Mouse (Mus musculus) adrenal gland, postnatal 36 days (tissue): Measurements from ENCODE around the gene Utp18. TPM values are rescaled to one million over a fixed set of nuclear protein-coding genes. Genes with fewer than 3 reads are reported as not detected.
"Not testable (repeated sequence)": the region's sequence is repeated elsewhere in the genome, so short reads cannot be mapped to it uniquely, and the experiment has no call there.

Experiments
- DNase-seq, 2 experiments: peaks; one replicate each; pipeline ENCODE4 v3.0.0; 2021; ENCODE audit warnings: mixed read lengths in 1 of 2
- long read RNA-seq, 2 experiments: library from polyadenylated mRNA; stranded (forward); transcript quantifications; one replicate each; pipeline ENCODE4 v2.0.0; 2021; ENCODE audit warnings: borderline sequencing depth in 2 of 2
- total RNA-seq, 2 experiments: library from RNA; stranded (reverse); gene quantifications; 2 replicates each; pipeline ENCODE4 v1.2.3; 2021

Gene Utp18
- 10 to 100 TPM; 24.3 to 25.5 TPM for total RNA-seq
- long read RNA-seq, experiment 1, transcript Utp18-201 (14 exons, 2,613 nt): major isoform, 52 of 54 reads
- long read RNA-seq, experiment 1, partial matches to known transcripts: 2 of 54 reads
- long read RNA-seq, experiment 1, other reads (novel, unspliced or antisense): 0 of 54 reads
- long read RNA-seq, experiment 2, transcript Utp18-201 (14 exons, 2,613 nt): major isoform, 8 of 10 reads
- long read RNA-seq, experiment 2, partial matches to known transcripts: 2 of 10 reads
- long read RNA-seq, experiment 2, other reads (novel, unspliced or antisense): 0 of 10 reads

DNA sequence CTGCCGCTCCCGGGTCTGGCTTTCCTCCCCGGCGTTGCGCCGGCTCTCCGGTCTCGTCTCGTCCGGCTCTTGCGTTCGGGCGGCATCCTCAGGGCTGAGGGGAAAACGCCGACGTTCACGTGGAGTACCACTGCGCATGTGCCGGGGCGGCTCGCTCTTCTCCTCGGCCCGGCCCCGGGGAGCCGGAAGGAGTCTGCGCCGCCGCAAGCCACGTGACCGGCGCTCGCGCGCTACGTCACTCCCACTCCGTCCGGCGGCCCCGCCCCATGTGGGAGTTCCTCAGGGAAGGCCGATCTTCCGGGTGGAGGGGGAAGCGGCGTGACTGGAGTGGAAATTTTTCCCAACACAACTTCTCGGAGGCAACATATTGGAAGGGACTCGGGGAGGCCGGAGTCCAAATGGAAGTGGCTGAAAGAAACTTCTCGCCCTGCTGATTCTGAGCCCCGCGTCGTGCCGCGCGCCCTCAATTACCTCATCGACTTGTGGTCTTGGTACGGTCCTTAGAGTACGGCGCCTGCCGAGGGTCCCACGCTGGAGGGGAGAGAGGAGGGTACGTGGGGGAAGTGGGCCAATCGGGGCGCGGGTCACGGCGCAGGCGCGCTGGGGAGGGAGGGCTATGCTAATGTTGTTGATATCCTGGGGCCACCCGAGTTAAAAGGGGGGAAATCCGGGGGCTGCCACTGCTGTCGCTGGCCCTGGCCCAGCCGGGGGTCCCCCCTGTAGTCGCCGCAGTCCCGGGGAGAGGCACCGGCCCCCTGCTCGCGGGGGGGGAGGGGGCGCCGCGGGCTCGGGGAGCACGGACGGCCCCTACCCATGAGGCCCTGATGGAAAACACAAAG lies at the start of gene Utp18, which contains the start of gene Mbtd1:
Utp18 (minus strand) TSS at position 195 of the 839 bp plus-strand sequence.
Mbtd1 (plus strand) TSS at position 281 of the 839 bp plus-strand sequence.
- DNase-seq: peak; percentile 100

DNA sequence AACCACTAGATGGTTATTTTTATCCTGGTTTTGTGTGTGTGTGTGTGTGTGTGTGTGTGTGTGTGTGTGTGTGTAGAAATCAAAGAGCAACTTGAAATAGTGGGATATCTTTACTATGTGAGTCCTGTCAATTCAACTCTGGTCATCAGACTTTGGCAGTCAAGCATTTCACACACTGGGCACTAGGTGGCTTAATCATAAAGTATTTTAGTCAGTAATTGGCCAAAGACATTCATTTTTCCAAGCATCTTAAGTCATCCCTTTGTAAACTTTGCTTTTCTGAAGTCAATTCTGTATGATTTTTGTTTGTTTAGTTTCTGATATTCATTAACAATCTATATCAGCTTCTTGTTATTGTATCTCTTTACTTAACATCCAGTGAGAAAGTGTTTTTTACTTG lies 43.5 kb upstream of the Utp18 start:
- no peak for DNase-seq

DNA sequence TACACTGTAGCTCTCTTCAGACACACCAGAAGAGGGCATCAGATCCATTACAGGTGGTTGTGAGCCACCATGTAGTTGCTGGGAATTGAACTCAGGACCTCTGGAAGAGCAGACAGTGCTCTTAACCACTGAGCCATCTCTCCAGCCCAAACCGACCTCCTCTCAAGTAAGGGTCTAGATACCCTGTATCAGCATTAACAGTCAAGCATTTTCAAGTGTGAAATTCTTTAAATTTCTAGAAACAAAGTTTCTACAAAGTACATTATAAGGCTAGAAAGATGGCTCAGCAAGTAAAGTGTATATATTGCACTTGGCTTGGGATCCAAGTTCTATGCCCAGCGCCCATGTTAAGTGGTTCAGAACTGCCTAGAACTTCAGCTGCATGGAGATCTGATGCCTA lies 29.5 kb upstream of the Utp18 start:
- DNase-seq: not testable (repeated sequence)

DNA sequence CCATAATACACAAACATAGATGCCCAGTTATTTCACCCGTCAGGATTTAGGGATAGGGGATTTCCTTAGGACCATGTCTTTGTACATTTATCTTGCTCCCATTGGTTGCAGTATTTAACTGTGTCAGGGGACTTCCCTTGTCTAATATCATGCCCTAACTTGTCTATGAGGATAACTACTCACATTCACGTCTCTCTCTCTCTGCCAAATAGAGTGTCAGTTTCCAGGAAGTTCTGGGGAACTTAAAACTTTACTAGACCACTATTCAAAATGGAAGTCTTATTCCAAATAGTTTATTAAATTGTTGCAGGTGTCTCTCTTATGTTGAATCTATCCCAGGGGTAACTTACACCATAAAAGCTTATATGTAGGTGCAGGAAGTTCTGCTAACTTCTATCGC lies 26.0 kb upstream of the Utp18 start:
- no peak for DNase-seq

DNA sequence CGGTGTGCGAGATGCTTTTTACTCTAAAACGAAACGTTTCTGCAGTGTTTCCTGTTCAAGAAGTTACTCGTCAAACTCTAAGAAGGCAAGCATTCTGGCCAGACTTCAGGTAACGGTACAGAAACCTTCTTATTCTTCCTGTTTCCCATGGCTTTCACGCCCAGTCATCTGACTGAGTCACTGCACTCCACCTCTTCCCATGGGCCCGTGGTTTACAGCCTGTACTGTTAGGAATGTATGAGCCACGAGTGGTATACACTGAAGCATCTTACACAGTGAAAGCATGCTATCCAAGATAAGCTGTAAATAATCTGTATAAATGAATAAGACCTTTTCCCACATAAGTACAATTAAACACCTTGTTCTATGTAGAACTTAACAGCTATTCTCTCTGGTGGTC lies 23.3 kb upstream of the Utp18 start:
- DNase-seq: no peak

DNA sequence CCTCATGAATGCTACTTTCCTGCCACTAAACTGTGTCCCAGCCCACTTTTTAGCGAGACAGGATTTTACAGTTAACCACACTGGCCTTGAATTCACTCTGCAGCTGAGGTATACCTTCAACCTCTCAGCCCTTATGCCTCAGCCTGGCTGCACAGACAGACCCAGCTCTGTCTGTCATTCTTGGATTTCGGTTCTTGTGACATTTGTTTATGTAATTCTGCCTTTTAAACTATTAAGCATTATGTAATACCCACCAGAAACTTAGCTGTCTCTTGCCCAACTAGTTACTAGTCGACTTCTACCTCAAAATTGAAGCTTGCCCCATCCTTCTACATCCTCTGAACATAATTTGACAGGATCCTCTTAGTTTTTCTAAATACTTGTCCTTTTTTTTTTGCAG lies 22.3 kb upstream of the Utp18 start:
- no peak for DNase-seq

DNA sequence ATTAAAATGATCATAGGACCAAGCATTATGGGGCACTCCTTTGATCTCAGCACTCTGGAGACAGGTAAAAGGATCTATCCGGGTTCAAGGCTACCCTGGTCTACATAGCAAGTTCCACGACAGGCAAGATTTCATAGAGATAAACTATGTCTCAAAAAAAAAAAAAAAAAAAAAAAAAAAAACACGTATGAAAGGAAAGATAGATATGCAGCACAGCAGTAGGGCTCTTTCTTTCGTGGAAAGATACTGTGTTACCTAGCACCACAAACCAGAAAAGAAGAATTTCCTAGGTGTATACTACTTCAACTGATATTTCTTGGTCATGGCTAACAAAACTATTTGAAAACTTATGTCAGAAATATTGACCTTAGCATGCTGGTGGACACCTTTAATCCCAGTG lies 21.3 kb upstream of the Utp18 start:
- no peak for DNase-seq

DNA sequence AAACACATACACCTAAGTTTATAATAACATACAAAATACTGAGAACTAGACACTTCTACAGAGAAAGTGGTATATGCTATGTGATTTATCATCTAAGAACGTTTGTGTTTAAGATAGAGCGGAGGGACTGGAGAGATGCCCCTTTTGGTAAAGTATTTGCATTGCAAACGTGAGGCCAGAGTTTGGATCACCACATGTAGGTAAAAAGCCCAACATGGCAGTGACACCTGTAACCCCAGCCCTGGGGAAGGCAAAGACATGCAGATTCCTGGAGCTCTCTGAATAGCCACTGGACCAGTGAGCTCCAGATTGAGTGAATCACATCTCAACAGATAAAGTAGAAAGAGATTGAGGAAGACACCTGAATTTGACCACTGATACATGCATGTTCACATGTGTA lies 12.2 kb upstream of the Utp18 start:
- DNase-seq: no peak

DNA sequence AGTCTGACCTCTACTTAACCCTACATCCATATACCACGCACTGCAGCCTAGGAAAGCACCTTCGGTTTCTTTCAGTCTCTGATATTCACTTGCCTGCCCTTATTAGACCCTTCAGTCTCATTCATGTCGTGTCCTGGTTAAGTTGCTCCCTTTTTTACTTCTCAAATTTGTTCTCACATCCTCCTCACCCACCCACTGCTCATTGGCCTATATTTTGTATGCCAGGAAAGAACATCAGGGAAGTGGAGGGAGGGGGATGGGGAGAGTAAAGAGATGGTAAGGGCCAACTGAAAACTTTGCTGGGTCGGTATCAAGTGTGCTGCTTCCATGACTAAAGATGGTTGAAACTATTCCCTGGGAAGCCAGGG lies 1.5 kb upstream of the Utp18 start:
- DNase-seq: no peak

DNA sequence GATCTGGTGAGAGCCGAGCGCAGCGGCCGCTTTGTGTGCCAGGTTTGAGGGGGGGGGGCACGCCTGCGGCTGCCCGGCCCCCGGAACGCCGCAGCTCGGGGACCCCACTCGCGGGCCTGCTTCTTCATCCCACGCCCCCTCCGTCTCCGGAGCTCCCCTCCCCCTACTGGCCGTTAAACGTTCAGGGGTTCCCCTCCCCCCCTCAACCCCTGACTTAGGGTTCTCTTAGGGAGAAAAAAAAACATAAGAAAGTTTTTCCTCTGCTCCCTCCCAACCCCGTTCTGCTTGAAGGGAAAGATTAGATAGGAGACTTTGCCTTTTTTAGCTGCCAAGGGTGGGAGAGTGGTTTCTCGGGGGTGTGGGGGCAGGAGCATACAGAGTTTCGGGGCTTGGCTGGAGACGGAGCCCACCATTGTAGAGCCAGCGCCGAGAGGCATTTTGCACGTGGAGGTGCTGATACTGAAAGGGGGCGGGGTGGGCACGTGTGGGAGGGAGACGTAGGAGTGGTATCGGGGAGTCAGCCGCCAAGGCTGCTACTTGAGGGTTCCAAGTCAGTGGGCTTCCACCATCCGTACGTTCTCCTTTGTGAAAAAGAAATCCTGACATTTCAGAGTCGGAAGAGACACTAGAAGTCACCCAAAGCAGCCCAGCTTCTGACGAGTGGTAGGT lies 979 bp upstream of the Utp18 start:
- peak; percentile 8 to 51 for DNase-seq

GRCm38 (mm10) chr11:93884901-93885571 lies 530 bp downstream of the Utp18 start:
- DNase-seq: peak; percentile 79 to 84

GRCm38 (mm10) chr11:93884068-93884467 lies 1.5 kb downstream of the Utp18 start:
- no peak for DNase-seq

DNA sequence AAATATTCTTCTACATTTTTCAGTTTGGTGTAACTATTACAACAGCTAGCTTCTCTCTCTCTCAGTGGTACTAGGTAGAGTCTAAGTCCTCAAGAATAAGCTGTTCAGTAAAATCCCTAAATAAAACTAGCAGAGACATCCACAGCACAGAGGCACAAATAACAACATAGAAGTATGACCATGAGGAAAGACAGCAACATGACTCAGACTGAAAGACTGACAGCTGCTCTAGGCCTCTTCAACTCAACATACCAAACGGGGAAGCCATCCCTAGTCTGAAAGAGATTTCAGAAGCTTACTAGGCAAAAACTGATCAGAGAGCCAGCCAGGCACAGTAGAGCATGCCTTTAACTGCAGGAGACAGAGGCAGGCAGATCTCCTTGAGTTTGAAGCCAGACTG lies 22.9 kb downstream of the Utp18 start:
- DNase-seq: no peak

- DNase-seq: no peak
Measured at GRCm38 (mm10) chr11:93862045-93862623, 23.4 kb downstream of the Utp18 start.

- no peak for DNase-seq
Measured at GRCm38 (mm10) chr11:93861193-93861592, 24.4 kb downstream of the Utp18 start.

- DNase-seq: no peak
Measured at GRCm38 (mm10) chr11:93860540-93861172, 24.9 kb downstream of the Utp18 start.

GRCm38 (mm10) chr11:93856284-93856955 lies 29.1 kb downstream of the Utp18 start:
- peak; percentile 74 to 81 for DNase-seq

DNA sequence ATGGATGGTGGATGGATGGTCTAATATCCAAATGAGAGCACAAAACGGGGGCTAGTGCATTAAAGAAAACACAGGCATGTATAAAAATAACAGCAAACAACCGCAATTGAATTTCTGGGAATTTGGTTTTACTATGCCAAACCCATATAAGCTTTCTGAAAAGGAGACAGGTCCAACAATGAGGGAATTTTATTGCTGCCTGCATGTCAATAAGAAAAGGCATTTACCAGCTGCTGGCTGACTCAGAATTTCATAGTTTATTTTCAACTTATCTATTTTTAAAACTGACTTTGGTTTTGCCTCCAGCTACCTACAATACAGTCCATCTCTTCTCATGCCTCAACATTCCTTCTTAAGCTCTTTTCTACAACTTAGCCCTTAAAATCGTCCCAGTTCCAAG lies 33.0 kb downstream of the Utp18 start:
- DNase-seq: no peak

GRCm38 (mm10) chr11:93847342-93847741 lies 38.2 kb downstream of the Utp18 start:
- no peak for DNase-seq

GRCm38 (mm10) chr11:93835800-93836199 lies 49.8 kb downstream of the Utp18 start:
- no peak for DNase-seq

DNA sequence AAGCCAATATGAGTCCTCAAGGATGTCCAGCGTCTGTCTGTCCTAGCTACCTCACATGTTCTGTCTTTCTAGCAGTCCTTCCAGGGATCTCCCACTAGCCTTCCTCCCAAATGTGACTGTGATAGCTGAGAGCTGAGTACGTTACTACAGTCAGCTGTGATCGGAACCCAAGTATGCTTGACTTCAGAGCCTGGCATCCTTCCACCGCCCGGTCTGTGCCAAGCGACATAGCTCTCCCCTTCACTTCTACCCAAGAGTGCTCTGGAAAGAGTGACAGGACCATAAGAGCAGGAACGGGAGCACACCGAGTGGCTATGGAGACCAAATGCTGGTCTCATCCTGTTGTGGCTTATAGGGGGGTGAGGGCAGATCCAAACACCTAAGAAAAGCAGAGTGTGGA lies 55.6 kb downstream of the Utp18 start:
- DNase-seq: no peak
